Mouse (Mus musculus) lung, postnatal 0 days (tissue): ENCODE data around the gene Slc26a1.

Experiments
- CTCF ChIP-seq: IDR thresholded peaks from 2 replicates; pipeline ENCODE4 v1.5.1; 2016; ENCODE audit warnings: antibody characterized with exemption, mild to moderate bottlenecking
- EP300 ChIP-seq: IDR thresholded peaks from 2 replicates; pipeline ENCODE4 v1.6.1; 2016; ENCODE audit warnings: antibody characterized with exemption, mild to moderate bottlenecking, control low read depth

DNA sequence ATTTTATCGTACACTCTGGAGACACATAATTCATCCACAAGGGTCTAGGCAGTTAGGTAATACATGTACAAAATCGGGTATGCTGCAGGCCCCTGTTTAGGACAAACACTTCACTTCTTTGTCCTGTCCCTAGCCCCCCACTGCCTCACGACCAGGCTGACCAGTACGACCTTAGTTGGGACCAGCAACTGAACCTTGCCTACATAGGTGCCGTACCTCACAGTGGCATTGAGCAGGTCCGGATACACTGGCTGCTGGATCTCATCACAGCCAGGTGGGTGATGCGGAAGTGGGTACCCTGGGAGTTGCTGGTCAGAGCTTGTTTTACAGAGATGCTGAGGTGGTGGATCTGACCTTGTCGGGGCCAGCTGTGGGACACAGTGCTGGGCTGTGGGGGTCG is 5.4 kb downstream of the Slc26a1 start:
- TF ChIP-seq CTCF = no peak
- no peak for TF ChIP-seq EP300
